Mouse (Mus musculus) liver, postnatal 0 days (tissue): Measurements from ENCODE around the gene Zfp870.

Experiments
- CTCF ChIP-seq: sonication (generic); IDR thresholded peaks from 2 replicates; pipeline ENCODE4 v1.5.1; 2016; ENCODE audit warnings: antibody characterized with exemption, low read depth
- EP300 ChIP-seq: IDR thresholded peaks from 2 replicates; pipeline ENCODE4 v1.6.1; 2016; ENCODE audit warnings: antibody characterized with exemption, low read depth, mild to moderate bottlenecking

DNA sequence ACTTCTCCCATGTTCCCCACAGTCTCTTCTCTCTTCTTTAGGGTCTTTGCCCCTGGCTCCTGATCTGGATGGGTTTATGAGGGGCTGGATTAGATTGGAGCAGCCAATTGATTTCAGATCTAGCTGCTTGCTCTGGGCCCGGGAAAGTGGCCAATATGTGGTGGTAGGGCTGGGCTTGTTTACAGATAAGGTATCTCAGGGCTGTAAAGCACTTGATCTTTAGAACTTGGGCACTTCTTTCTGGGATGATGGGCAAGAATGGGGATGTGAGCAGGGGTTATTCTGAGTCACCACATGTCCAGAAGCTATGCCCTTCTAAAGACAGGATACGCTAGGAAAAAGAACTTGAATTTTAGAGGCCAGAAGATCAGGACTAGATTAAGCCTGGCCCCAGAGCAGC is 27.7 kb upstream of the Zfp870 start:
- TF ChIP-seq CTCF = no peak
- no peak for TF ChIP-seq EP300
